Mouse (Mus musculus) ovary, postnatal 10 days (tissue): ENCODE results near the gene Trim44.

Experiments used
- DNase-seq: peaks from one replicate; pipeline ENCODE4 v3.0.0; 2022; ENCODE audit warnings: low spot score

Gene Trim44

GRCm38 (mm10) chr2:102406324-102407304, 1.0 kb downstream of the Trim44 start:
- DNase-seq = no peak

GRCm38 (mm10) chr2:102403982-102404381, 3.6 kb downstream of the Trim44 start:
- DNase-seq = no peak

- no peak for DNase-seq
Observed at GRCm38 (mm10) chr2:102403306-102403705, 4.3 kb downstream of the Trim44 start.

- no peak for DNase-seq
Observed at GRCm38 (mm10) chr2:102401352-102401692, 6.3 kb downstream of the Trim44 start.

GRCm38 (mm10) chr2:102400605-102401351, 6.8 kb downstream of the Trim44 start:
- DNase-seq = peak; percentile 71

GRCm38 (mm10) chr2:102399864-102400604, 7.6 kb downstream of the Trim44 start:
- DNase-seq = no peak

GRCm38 (mm10) chr2:102396493-102396892, 11.1 kb downstream of the Trim44 start:
- DNase-seq = no peak

- DNase-seq = no peak
Observed at GRCm38 (mm10) chr2:102393457-102393856, 14.2 kb downstream of the Trim44 start.

- DNase-seq = no peak
Observed at GRCm38 (mm10) chr2:102385328-102385902, 22.2 kb downstream of the Trim44 start.

GRCm38 (mm10) chr2:102384496-102384895, 23.1 kb downstream of the Trim44 start:
- no peak for DNase-seq

GRCm38 (mm10) chr2:102384057-102384456, 23.6 kb downstream of the Trim44 start:
- no peak for DNase-seq

GRCm38 (mm10) chr2:102383069-102383834, 24.4 kb downstream of the Trim44 start:
- DNase-seq = no peak

- DNase-seq = no peak
Observed at GRCm38 (mm10) chr2:102382519-102382918, 25.1 kb downstream of the Trim44 start.

GRCm38 (mm10) chr2:102380581-102380980, 27.0 kb downstream of the Trim44 start:
- DNase-seq = no peak

GRCm38 (mm10) chr2:102378928-102379327, 28.7 kb downstream of the Trim44 start:
- DNase-seq = no peak

- no peak for DNase-seq
Observed at GRCm38 (mm10) chr2:102378381-102378780, 29.2 kb downstream of the Trim44 start.

- DNase-seq = no peak
Observed at GRCm38 (mm10) chr2:102377370-102377769, 30.3 kb downstream of the Trim44 start.

GRCm38 (mm10) chr2:102373406-102374105, 34.1 kb downstream of the Trim44 start:
- DNase-seq = no peak

- DNase-seq = no peak
Observed at GRCm38 (mm10) chr2:102372690-102373089, 34.9 kb downstream of the Trim44 start.

GRCm38 (mm10) chr2:102371332-102371731, 36.3 kb downstream of the Trim44 start:
- no peak for DNase-seq
